Mouse (Mus musculus): ENCODE results near the gene Zfp114.

DNA sequence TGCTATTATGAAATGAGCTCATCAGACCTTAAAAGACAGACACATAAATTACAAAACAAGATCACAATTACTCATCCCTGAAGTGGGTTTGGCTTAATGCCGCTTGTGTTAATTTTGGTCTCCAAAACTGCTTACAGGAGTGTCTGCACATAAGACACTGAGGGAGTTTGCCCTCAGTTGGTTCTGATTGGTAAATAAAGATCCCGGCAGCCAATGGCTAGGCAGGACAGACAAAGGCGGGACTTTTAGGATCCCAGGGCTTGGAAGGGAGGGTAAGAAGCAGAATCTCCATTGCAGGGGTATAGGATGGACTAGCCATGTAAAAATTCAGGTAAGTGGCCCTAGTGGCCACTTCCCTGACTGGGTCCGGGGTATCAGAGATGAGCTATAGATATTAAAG is 22.1 kb downstream of the Zfp114 start:
- TF ChIP-seq POLR2A (IDR thresholded peaks at IDR 0.05; ENCODE audit: low read depth, low read length), result no peak
- no peak for TF ChIP-seq CTCF (IDR thresholded peaks at IDR 0.05; ENCODE audit: borderline replicate concordance, insufficient read depth, low read length)

All from embryonic fibroblast, embryonic 13.5 days (primary cell).